Mouse (Mus musculus): ENCODE results near the gene Agbl5.

DNA sequence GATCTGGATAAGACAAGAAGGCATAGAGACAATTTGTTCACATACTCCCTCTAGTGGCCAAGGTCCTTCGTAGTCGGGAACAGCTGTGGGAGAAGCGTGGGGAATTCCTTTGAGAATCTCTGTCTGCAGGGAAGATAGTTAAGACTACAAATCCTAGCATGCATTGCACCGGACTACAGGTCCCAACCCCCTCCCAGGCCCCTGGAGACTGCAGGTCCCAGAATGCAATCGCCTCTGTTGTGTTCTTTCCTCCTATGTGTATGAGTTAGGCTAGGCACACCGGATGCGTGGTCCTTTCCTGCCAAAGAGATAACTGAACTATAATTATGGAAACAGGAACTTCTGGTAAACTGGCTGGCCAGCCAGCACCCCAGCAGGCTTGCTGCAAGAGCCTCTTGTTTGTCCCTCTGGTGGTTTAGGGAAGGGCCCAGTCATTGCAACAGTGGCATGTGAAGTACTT lies 27.5 kb downstream of the Agbl5 start:
- TF ChIP-seq GATA1 (IDR thresholded peaks at IDR 0.05; ENCODE audit: borderline replicate concordance, low read length) (peak; percentile 96), FLI1 (IDR thresholded peaks at IDR 0.05; ENCODE audit: low read length) (peak; percentile 82; the same call in 1 of the 2 replicates)
